Mouse (Mus musculus) c-Kit-positive CD71-negative TER-119-negative erythroid progenitor cells, embryonic 14.5 days (primary cell): ENCODE measurements around the gene 1810049J17Rik.

ENCODE experiments used
- DNase-seq: peaks from one replicate; pipeline ENCODE4 v3.0.0-alpha.2; 2013; ENCODE audit warnings: low read depth

Gene 1810049J17Rik

GRCm38 (mm10) chr15:12308539-12308938 lies 13.2 kb downstream of the 1810049J17Rik start:
- DNase-seq = no peak

GRCm38 (mm10) chr15:12307114-12307513 lies 14.6 kb downstream of the 1810049J17Rik start:
- no peak for DNase-seq

GRCm38 (mm10) chr15:12306188-12307071 lies 15.3 kb downstream of the 1810049J17Rik start:
- DNase-seq = no peak

GRCm38 (mm10) chr15:12301771-12302170 lies 19.9 kb downstream of the 1810049J17Rik start:
- DNase-seq = no peak

GRCm38 (mm10) chr15:12298231-12298737 lies 23.4 kb downstream of the 1810049J17Rik start:
- DNase-seq = no peak

GRCm38 (mm10) chr15:12296228-12296627 lies 25.5 kb downstream of the 1810049J17Rik start:
- DNase-seq = no peak

GRCm38 (mm10) chr15:12291757-12292156 lies 29.9 kb downstream of the 1810049J17Rik start:
- DNase-seq = no peak

- DNase-seq = no peak
Observed at GRCm38 (mm10) chr15:12290330-12290729, 31.4 kb downstream of the 1810049J17Rik start.

GRCm38 (mm10) chr15:12285535-12285809 lies 36.2 kb downstream of the 1810049J17Rik start:
- no peak for DNase-seq

- DNase-seq = no peak
Observed at GRCm38 (mm10) chr15:12284794-12285534, 36.7 kb downstream of the 1810049J17Rik start.

- no peak for DNase-seq
Observed at GRCm38 (mm10) chr15:12279816-12280215, 41.9 kb downstream of the 1810049J17Rik start.

GRCm38 (mm10) chr15:12275091-12275623 lies 46.5 kb downstream of the 1810049J17Rik start:
- no peak for DNase-seq

- DNase-seq = no peak
Observed at GRCm38 (mm10) chr15:12274053-12274769, 47.5 kb downstream of the 1810049J17Rik start.

- DNase-seq = no peak
Observed at GRCm38 (mm10) chr15:12273325-12274052, 48.2 kb downstream of the 1810049J17Rik start.
